Mouse (Mus musculus): ENCODE data around the gene Pdzd9.
"Not testable (repeated sequence)": the region's sequence is repeated elsewhere in the genome, so short reads cannot be mapped to it uniquely, and the experiment has no call there.

The Pdzd9 gene

DNA sequence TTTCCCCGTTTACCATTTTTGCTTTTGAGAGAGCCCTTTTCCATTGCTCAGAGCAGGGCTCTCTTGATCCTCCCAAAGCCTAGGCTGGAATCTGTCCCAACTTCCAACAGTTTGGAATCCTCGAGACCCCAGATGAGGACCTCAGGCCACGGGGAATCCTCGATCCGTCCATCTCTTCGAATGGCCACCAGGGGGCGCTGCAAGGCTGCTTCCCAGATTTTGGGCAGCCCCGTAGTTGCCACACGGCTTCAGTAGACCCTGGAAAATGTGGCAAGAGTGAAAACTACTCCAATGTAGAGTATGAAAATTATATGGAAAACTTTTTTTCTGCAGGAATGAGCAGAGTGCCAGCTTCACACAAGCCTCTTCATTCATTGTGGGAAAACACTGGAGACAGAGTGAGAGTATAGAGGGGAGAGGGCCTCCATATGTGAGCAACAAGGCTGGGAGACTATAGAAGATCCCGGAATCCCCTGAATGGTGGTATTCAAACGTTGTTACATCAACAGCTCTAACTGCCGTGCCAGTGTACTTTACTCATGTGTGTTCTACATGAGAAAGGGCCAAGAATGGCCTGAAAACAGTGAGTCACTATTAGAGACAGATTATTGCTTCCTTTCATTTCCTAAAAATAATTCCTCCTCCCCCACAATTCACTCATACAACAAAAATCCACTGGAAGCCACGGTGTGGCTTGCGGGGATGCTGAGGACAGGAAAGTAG lies at the start of gene Pdzd9:
Gene Pdzd9, minus strand, starts transcription at position 191 of the 723 bp plus-strand sequence.
- DNase-seq (ENCODE audit: low spot score in 2 of 2): peak; percentile 52 to 88

DNA sequence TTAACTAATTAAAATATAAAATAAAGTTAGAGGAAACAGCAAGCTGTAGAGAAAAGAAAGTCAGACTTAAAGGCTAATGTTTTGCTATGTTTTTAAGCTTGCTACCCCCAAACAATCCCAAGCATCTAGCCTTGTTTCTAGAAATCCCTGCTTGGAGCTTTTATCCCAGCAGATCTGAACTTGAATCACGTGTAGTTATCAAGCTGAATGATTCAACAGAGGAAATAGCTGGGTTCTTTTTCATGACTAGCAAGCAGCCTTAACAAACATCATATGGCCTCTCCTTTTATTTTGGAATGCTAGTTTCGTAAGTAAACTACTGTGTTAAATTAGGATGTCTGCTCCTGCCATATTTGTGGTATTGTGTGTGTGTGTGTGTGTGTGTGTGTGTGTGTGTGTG lies 47.1 kb upstream of the Pdzd9 start:
- DNase-seq (ENCODE audit: low spot score in 2 of 2): no peak

DNA sequence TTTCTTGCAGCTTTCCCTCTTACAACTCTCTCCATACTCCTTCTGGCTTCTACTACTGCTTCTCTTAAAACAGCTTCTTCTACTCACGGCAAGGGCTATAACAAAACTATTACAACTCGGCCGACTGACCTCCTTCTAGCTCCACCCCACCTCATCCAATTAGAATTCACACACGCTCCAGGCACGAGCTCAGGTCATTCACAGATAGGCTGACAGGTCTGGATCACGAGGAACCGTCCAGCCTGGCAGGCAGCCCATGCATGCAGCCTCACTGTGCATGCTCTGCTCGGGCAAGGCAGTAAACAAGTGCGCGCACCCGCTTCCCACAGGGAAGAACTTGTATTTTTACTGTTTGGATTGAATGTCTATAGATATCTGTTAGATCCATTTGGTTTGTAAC lies 43.8 kb upstream of the Pdzd9 start:
- DNase-seq (ENCODE audit: low spot score in 2 of 2): not testable (repeated sequence)

DNA sequence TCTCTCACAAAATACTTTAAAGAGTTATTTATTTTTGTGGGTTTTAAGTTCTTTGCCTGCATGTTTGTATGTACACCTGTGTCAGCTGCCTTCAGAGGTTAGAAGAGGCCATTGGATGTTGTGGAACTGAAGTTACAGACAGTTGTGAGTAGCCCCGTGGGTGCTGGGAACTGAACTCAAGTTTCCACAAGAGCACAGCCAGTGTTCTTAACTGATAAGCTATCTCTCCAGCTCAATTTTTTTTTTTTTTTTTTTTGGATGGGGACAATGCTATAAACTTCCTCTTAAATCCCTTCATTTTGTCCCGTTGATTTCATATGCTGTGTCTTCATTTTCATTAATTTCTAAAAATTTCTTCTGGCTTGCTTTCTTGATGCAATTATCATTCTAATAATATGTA lies 43.1 kb upstream of the Pdzd9 start:
- DNase-seq (ENCODE audit: low spot score in 2 of 2): no peak

DNA sequence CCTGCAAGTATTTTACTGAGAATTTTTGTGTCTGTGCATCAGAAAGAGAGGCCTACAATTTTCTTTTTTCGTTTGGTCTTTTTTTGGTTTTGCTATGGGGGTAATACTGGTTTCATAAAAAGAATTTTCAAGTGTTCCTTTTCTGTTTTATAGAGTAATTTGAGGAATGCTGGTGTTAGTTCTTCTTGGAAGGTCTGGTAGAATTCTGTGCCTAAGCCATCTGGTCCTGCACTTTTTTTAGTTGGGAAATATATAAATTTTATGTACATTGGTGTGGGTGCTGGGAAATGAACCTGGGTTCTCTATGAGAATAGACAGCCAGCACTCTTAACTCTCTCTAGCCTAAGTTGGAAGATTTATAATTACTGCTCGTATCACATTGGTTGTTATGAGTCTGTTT lies 41.9 kb upstream of the Pdzd9 start:
- DNase-seq (ENCODE audit: low spot score in 2 of 2): no peak

DNA sequence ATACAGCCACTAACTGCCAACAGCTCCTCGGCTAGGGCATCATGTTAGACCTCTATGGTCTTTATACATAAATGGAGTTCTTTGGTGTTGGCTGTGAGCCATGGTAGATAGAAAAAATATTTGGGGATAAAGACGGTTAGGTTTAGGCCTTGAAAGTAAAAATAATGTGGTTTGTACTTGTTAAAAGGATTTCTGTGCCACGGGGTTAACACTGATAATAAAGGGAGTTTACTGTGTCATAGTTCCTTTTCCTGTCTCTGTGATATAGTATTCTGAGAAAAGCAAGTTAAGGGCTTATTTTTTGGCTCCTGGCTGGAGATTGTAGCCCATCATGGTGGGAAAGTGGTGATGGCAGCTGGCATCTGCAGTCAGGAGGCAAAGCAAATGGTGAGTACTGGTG lies 33.7 kb upstream of the Pdzd9 start:
- DNase-seq (ENCODE audit: low spot score in 2 of 2): no peak

DNA sequence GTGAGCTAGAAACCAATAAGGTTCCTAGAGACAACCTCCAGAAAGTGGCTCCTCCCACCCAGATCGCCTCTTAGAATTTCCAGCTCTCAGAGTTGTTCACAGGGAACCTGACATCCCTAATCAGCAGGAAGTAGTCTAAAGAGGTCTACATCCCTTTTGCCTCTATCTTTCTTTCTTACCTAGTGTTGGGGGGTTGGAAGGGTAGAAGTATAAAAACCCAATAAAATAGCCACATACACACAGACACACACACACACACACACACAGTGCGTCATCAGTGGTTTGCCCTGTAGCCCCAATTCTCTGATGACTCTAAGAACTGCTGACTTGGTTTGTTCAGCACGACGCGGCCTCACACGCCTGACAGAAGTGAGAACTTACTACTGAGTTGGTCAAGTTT lies 29.4 kb upstream of the Pdzd9 start:
- no peak for DNase-seq (ENCODE audit: low spot score in 2 of 2)

DNA sequence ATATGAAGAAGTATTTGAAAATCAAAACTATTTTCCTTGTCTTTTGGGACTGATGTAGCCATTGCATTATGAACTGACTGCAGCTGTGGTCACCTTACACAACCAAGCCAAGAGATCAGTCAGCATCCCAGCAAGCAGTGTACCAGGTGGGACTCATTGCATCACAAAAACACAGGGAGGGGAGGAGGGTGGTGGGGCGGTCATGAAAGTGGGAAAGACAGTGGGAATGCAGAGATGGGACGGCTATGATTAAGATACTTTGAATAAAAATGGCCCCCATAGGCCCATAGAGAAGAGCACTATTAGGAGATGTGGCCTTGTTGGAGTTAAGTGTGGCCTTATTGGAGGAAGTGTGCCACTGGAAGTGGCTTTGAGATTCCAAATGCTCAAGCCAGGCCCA lies 26.2 kb upstream of the Pdzd9 start:
- DNase-seq (ENCODE audit: low spot score in 2 of 2): no peak

DNA sequence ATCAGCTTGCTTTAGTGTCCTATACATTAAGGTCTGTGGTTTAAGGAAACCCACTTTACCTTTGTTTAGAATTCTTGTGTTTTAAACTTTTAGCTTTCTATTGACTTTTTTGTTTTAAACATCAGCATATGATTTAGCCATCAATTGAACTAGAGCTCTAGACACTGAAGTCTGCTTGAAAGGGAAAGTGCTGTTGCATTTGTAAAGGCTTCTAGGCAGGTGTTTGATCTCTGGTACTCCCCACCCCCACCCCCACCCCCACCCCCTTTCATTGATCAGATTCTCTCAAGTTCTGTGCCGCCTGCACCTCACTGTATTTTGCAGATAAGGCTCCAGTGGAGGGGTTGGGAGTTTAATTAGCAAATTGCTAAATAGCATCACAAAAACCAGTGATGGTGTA lies 25.5 kb upstream of the Pdzd9 start:
- DNase-seq (ENCODE audit: low spot score in 2 of 2): no peak

DNA sequence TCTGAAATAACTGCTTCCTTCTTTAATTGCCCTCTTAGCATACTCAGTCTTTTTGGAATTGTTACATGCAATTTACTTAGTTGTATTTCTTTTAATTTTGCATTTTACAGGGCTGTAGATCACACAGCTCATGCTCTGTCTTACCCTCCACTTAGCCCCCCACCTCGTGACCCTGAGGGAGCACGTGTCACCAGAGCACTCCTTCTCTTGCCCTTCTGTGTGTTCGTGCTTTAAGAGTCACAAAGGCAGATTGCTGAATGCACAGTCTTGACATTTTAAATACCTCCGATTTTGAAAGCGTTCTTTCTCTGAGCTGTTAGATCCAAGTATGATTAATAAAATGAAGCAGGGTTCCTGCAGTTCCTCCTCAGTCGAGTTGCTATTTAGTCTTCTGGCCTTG lies 25.1 kb upstream of the Pdzd9 start:
- no peak for DNase-seq (ENCODE audit: low spot score in 2 of 2)

DNA sequence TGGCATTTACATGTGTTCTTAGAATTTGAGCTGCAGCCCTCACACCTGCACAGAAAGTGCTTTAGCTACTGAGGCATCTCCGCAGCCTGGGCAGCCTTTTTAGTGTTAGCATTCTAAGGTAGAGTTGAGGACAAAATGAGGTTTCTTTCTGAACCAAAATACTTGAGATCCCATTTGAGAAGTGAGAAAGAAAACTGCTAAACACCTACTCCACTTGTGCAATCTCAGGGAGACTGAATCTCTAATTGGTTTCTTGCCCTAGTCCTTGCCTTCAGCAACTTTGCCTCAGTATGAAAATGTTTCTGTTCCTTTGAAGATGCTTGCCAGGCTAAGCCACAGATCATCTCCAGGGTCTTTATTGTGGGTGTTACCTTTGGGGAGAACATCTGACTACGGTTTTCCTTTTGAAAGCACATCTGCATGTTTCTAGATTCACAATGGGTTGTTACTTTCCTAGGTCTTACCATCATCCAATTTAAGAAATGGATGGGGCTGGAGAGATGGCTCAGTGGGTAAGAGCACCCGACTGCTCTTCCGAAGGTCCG lies 23.8 kb upstream of the Pdzd9 start:
- DNase-seq (ENCODE audit: low spot score in 2 of 2): no peak

DNA sequence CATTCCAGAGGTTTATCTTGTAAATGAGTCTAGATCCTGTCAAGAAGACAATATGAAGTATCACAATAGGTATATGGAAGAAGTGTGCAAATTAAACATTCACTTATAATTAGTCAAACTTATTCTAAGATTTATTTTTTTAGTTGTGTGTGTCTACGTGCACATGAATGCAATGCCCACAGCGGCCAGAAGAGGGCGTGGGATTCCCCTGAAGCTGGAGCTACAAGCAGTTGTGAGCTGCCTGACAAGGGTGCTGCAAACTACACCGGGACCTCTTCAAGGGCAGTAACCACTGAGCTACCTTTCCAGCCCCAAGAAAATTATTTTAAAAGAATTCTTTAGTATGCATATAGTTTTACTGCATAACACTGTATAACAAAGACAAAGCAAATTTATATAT lies 20.5 kb upstream of the Pdzd9 start:
- peak; percentile 39 to 77 for DNase-seq (ENCODE audit: low spot score in 2 of 2)

DNA sequence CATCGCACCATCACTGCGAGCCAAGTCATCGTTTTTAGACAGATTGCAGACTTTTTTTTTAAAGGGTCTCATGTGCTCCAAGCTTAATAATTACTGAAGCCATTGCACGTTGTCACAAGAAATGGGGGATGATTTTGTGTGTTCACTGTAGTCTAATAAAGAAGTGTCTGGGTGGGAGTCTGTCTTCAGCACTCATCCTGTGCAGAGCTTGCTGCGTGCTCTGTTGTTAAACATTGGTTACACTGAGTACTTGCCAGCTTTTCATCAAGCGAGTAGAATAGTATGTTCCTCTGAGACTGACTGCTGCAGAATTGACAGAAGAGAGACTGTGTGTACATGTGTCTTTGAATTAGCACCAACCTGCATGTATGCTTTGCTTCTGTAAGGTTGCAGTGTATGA lies 15.1 kb upstream of the Pdzd9 start:
- no peak for DNase-seq (ENCODE audit: low spot score in 2 of 2)

DNA sequence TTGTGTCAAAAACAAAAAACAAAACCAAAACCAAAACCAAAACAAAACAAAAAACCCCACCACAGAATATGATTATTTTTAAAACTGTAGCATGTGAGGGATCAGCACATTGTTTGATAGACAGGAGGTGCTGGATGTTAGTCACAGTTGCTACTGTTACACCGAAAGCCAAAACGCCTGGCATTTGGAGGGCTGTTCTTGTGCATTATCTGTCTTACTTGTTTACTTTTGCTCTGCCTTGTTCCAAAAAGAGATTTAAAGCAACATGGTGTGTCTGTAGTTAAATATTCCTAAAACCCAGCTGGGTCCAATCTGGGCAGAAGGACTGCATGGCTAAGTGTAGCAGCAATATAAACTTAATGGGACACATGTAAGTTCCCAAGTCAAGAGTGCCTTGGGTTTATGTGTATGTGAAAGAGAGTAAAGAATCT lies 14.6 kb upstream of the Pdzd9 start:
- DNase-seq (ENCODE audit: low spot score in 2 of 2): no peak

DNA sequence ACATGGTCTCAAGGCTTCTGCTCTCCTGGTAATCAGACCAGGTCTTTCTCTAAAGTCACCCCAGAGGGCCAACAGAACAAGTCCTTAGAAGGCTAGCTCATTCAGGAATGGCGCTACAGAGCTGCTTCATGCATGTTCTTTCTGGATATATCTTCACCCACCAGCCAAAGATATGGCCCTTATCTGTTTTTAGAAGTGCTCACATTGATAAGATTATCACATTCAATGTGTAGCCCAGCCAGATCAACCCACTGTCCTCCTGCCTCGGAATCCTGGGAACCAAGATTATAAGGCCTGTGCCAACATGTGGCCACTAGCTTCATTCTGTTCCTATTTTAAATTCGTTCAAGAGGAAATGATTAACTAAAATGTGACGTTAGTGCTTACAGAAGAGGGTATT lies 11.9 kb upstream of the Pdzd9 start:
- DNase-seq (ENCODE audit: low spot score in 2 of 2): no peak

DNA sequence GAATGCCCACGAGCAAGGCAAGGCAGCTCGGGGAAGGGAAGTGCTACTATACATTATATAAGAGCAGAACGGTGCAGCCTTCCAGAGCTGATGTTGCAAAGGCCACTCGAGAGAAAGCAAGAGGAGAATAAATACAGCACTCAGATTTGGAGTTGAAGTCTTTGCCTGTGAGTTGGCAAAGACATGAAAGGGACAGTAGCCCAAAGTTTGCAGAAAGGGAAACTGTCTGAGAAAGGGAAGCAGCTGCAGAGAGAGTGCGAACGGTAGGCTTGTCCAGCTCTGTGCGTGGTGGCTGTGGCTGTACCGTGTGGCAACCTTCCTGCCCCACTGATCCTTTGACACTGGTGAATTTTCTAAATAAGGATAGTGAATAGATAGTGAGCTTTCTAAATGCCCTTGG lies 8.9 kb upstream of the Pdzd9 start:
- no peak for DNase-seq (ENCODE audit: low spot score in 2 of 2)

DNA sequence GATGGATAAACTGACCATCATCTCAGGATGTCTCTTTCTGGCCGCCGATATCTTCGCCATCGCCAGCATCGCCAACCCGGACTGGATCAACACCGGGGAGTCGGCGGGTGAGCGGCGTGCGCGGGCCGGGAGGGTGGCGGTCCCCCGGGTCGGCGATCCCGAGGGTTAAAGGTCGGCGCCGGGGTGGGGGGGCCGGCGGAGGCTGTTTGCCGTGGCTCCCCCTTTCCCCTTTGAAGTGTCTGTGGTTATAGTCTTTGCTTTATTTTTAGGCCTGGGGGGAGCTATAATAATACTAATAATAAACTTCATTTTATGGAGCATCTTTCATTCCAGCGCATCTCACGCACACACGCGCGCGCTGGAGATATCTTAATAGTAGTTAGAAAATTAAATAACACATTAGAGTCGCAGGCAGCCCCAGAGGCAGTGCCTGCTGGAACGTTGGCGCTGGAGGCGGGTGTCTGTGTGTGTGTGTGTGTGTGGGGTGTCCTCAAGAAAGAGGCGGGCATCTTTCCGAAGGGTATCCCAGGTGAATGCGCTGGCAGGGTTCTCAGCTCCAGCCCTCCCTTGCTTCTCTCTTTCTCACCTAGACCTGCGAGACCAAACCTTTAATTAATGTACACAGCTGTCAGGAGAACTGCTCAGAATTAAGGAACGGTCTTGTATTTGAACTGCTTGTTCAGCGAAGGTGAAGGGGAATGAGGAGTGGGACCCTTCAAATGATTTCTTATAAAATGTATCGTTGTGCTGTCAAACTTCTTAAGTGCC lies 7.8 kb upstream of the Pdzd9 start:
- DNase-seq (ENCODE audit: low spot score in 2 of 2): peak; percentile 45 to 78

DNA sequence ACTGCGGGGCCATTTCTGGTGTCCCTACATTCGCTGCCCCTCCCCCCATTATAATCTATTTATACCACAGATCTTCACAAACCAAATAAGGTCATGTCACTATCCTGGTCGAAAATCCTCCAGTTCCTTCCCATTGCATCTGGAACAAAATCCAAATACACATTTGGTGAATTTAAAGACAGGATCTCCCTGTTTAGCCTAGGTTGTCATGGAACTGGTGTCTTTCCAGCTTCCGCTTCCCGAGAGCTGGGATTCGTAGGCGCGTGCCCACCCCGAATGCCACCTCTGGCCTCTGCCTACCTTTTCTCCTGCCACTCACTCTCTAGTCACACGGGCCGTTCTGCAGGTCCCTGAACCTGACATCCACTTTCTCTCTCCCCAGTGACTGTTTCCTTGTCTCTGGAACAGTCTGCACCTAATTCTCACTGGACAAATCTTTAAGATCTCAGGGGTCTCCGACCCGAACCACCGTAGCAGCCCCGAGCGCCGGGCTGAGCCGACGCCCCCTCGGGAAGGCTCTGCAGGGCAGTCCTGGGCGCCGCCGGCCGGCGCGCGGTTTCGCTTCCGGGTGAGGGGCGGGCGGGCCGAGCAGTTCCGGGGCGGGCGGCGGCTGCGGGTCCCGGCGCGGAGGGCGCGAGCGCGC lies 7.0 kb upstream of the Pdzd9 start, which contains the start of gene Mosmo:
Gene Mosmo, plus strand, starts transcription at position 618 of the 643 bp plus-strand sequence.
- DNase-seq (ENCODE audit: low spot score in 2 of 2): peak; percentile 68 to 90

DNA sequence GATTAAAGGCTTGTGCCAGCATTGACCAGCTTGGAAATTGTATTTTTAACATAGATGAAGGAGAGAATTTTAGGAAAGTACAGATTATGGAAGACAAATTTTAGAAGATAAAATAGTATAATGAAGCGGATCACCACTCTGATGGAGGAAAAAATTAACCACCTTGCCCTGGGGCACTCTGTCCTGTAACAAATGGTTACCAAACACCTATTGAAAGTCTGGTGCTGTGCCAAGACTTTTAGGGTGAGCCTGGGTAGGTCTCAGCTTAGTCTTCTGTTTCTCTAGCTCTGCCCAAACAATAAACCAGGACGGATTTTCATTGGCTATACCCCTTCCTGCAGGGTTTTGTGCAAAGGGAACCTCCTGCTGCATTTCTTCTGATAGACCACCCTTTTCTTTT lies 1.1 kb upstream of the Pdzd9 start:
- DNase-seq (ENCODE audit: low spot score in 2 of 2): no peak

DNA sequence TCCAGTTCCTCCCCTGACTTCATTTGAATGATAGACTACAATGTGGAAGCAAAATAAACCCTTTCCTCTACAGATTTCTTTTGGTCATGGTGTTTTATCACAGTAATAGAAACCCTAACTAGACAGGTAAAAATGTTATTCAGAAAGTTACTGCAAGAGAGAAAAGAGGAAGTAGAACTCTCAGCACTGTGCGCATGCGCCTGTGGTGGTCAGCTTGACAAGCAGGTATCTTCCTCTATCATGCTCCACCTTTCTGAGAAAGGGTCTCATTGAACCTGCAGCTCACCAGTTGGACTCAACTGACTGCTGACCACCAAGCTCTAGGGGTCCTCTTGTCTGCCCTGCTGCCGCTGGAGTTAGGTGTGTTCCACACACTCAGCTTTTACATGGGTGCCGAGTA lies 8.1 kb downstream of the Pdzd9 start:
- DNase-seq (ENCODE audit: low spot score in 2 of 2): peak; percentile 20 to 69

DNA sequence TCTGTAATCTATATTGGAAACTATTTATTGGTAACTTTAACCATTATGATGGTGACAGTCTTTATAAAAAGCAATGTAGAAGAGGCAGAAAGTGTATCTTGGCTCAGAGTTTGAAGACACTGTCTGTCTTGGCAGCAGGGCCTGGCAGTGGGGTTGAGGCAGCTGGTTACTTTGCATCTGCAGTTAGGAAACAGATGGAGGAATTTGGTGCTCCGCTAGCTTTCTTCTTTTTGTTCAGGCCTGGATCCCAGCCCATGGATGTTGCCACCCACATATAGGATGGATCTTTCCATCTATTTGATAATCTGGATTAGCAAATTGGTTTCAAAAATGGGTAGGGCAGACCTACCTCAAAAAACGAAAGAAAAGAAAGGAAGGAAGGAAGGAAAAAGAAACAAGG lies 22.3 kb downstream of the Pdzd9 start:
- DNase-seq (ENCODE audit: low spot score in 2 of 2): no peak

DNA sequence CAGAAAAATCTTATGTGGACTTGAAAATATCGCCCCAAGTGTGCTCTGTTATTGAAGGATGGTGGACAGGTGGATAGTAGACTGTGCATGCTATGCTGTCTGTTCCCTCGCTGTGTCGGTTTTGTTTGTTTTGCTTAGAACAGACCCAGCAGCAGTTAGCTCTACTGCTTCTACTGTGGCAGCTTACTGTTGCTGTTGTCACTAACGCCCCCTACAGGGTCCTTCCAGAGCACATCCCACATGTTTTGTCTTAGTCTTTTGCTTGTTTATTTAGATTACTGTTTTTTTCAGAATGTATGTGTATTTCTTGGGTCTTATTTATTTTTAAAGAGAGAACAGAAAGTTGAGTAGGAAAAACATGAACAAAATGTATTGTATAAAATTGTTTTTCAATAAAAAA lies 26.9 kb downstream of the Pdzd9 start:
- no peak for DNase-seq (ENCODE audit: low spot score in 2 of 2)

DNA sequence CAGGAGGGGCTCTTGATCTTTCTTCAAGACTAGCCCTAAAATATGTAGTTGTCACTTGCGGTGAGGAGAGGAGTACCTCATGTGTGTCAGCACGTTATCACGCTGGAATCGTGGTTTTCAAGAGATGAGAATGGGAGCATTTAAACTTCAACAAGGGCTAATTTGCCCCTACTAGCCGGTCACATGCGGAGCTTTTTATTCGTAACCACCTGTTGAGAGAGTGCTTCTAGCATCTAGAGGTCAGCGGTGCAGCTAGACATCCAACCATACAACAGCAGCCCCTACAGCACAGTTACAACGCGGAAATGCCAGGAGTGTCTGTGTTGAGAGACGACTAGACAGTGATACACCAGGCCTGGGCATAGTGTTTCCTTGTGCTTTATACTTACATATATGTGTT lies 34.3 kb downstream of the Pdzd9 start:
- no peak for DNase-seq (ENCODE audit: low spot score in 2 of 2)

All from spleen, postnatal 4 days (tissue).